Mouse (Mus musculus): ENCODE results near the gene Supt4a.
A peak's percentile ranks its signal among the peaks of the same experiment; 100 is the strongest.

Gene Supt4a

GRCm38 (mm10) chr11:87737175-87737740 is at the start of gene Supt4a:
Supt4a (plus strand) TSS chr11:87737552.
- peak; percentile 98 for DNase-seq (ENCODE audit: low read depth, low spot score)
- H3K36me3 ChIP-seq (ENCODE audit: control insufficient read depth, insufficient read depth, low read length, poor library complexity, severe bottlenecking) = peaks cover 5% of the 10 kb centered on the region; the same call in 1 of the 2 replicates

GRCm38 (mm10) chr11:87688478-87689203 is 48.7 kb upstream of the Supt4a start:
- DNase-seq (ENCODE audit: low read depth, low spot score) = no peak
- H3K27me3 ChIP-seq (ENCODE audit: control insufficient read depth, insufficient read depth, low read length, poor library complexity, severe bottlenecking) = no peaks in the 10 kb centered on the region
- no peaks in the 10 kb centered on the region for H3K36me3 ChIP-seq (ENCODE audit: control insufficient read depth, insufficient read depth, low read length, poor library complexity, severe bottlenecking)

More at GRCm38 (mm10) chr11:87737175-87737740, at the start of gene Supt4a:
- no peaks in the 10 kb centered on the region for H3K27me3 ChIP-seq (ENCODE audit: control insufficient read depth, insufficient read depth, low read length, poor library complexity, severe bottlenecking)

- Histone ChIP-seq H3K36me3 (ENCODE audit: control insufficient read depth, insufficient read depth, low read length, poor library complexity, severe bottlenecking) (no peaks in the 10 kb centered on the region), H3K27me3 (ENCODE audit: control insufficient read depth, insufficient read depth, low read length, poor library complexity, severe bottlenecking) (no peaks in the 10 kb centered on the region)
- DNase-seq (ENCODE audit: low read depth, low spot score) = no peak
Observed at GRCm38 (mm10) chr11:87689402-87689808, 47.9 kb upstream of the Supt4a start.

- DNase-seq (ENCODE audit: low read depth, low spot score) = peak; percentile 55
- Histone ChIP-seq H3K27me3 (ENCODE audit: control insufficient read depth, insufficient read depth, low read length, poor library complexity, severe bottlenecking) (no peaks in the 10 kb centered on the region), H3K36me3 (ENCODE audit: control insufficient read depth, insufficient read depth, low read length, poor library complexity, severe bottlenecking) (no peaks in the 10 kb centered on the region)
Observed at GRCm38 (mm10) chr11:87690054-87690740, 47.2 kb upstream of the Supt4a start.

- H3K27me3 ChIP-seq (ENCODE audit: control insufficient read depth, insufficient read depth, low read length, poor library complexity, severe bottlenecking) = no peaks in the 10 kb centered on the region
- no peaks in the 10 kb centered on the region for H3K36me3 ChIP-seq (ENCODE audit: control insufficient read depth, insufficient read depth, low read length, poor library complexity, severe bottlenecking)
- DNase-seq (ENCODE audit: low read depth, low spot score) = no peak
Observed at GRCm38 (mm10) chr11:87697131-87697682, 40.1 kb upstream of the Supt4a start.

- DNase-seq (ENCODE audit: low read depth, low spot score) = no peak
- Histone ChIP-seq H3K27me3 (ENCODE audit: control insufficient read depth, insufficient read depth, low read length, poor library complexity, severe bottlenecking) (no peaks in the 10 kb centered on the region), H3K36me3 (ENCODE audit: control insufficient read depth, insufficient read depth, low read length, poor library complexity, severe bottlenecking) (no peaks in the 10 kb centered on the region)
Observed at GRCm38 (mm10) chr11:87698126-87698525, 39.2 kb upstream of the Supt4a start.

GRCm38 (mm10) chr11:87701108-87701507 is 36.2 kb upstream of the Supt4a start:
- DNase-seq (ENCODE audit: low read depth, low spot score) = no peak
- Histone ChIP-seq H3K27me3 (ENCODE audit: control insufficient read depth, insufficient read depth, low read length, poor library complexity, severe bottlenecking) (no peaks in the 10 kb centered on the region), H3K36me3 (ENCODE audit: control insufficient read depth, insufficient read depth, low read length, poor library complexity, severe bottlenecking) (no peaks in the 10 kb centered on the region)

- Histone ChIP-seq H3K36me3 (ENCODE audit: control insufficient read depth, insufficient read depth, low read length, poor library complexity, severe bottlenecking) (no peaks in the 10 kb centered on the region), H3K27me3 (ENCODE audit: control insufficient read depth, insufficient read depth, low read length, poor library complexity, severe bottlenecking) (no peaks in the 10 kb centered on the region)
- DNase-seq (ENCODE audit: low read depth, low spot score) = no peak
Observed at GRCm38 (mm10) chr11:87701877-87702620, 35.3 kb upstream of the Supt4a start.

GRCm38 (mm10) chr11:87703654-87704053 is 33.7 kb upstream of the Supt4a start:
- Histone ChIP-seq H3K27me3 (ENCODE audit: control insufficient read depth, insufficient read depth, low read length, poor library complexity, severe bottlenecking) (no peaks in the 10 kb centered on the region), H3K36me3 (ENCODE audit: control insufficient read depth, insufficient read depth, low read length, poor library complexity, severe bottlenecking) (no peaks in the 10 kb centered on the region)
- DNase-seq (ENCODE audit: low read depth, low spot score) = no peak

GRCm38 (mm10) chr11:87704289-87704688 is 33.1 kb upstream of the Supt4a start:
- DNase-seq (ENCODE audit: low read depth, low spot score) = no peak

GRCm38 (mm10) chr11:87707570-87707969 is 29.8 kb upstream of the Supt4a start:
- DNase-seq (ENCODE audit: low read depth, low spot score) = no peak
- Histone ChIP-seq H3K36me3 (ENCODE audit: control insufficient read depth, insufficient read depth, low read length, poor library complexity, severe bottlenecking) (no peaks in the 10 kb centered on the region), H3K27me3 (ENCODE audit: control insufficient read depth, insufficient read depth, low read length, poor library complexity, severe bottlenecking) (no peaks in the 10 kb centered on the region)

More at GRCm38 (mm10) chr11:87704289-87704688, 33.1 kb upstream of the Supt4a start:
- Histone ChIP-seq H3K36me3 (ENCODE audit: control insufficient read depth, insufficient read depth, low read length, poor library complexity, severe bottlenecking) (no peaks in the 10 kb centered on the region), H3K27me3 (ENCODE audit: control insufficient read depth, insufficient read depth, low read length, poor library complexity, severe bottlenecking) (no peaks in the 10 kb centered on the region)

- no peaks in the 10 kb centered on the region for H3K36me3 ChIP-seq (ENCODE audit: control insufficient read depth, insufficient read depth, low read length, poor library complexity, severe bottlenecking)
- no peak for DNase-seq (ENCODE audit: low read depth, low spot score)
Observed at GRCm38 (mm10) chr11:87708979-87709378, 28.4 kb upstream of the Supt4a start.

GRCm38 (mm10) chr11:87709513-87710261 is 27.7 kb upstream of the Supt4a start:
- no peaks in the 10 kb centered on the region for H3K27me3 ChIP-seq (ENCODE audit: control insufficient read depth, insufficient read depth, low read length, poor library complexity, severe bottlenecking)
- DNase-seq (ENCODE audit: low read depth, low spot score) = peak; percentile 37

More at GRCm38 (mm10) chr11:87708979-87709378, 28.4 kb upstream of the Supt4a start:
- H3K27me3 ChIP-seq (ENCODE audit: control insufficient read depth, insufficient read depth, low read length, poor library complexity, severe bottlenecking) = no peaks in the 10 kb centered on the region

GRCm38 (mm10) chr11:87710262-87710615 is 27.1 kb upstream of the Supt4a start:
- Histone ChIP-seq H3K27me3 (ENCODE audit: control insufficient read depth, insufficient read depth, low read length, poor library complexity, severe bottlenecking) (no peaks in the 10 kb centered on the region), H3K36me3 (ENCODE audit: control insufficient read depth, insufficient read depth, low read length, poor library complexity, severe bottlenecking) (no peaks in the 10 kb centered on the region)
- no peak for DNase-seq (ENCODE audit: low read depth, low spot score)

More at GRCm38 (mm10) chr11:87709513-87710261, 27.7 kb upstream of the Supt4a start:
- no peaks in the 10 kb centered on the region for H3K36me3 ChIP-seq (ENCODE audit: control insufficient read depth, insufficient read depth, low read length, poor library complexity, severe bottlenecking)
